Mouse (Mus musculus): ENCODE measurements around the gene Hoxd11. TPM values are rescaled to one million over a fixed set of nuclear protein-coding genes. Genes with fewer than 3 reads are reported as not detected.
A peak's percentile ranks its signal among the peaks of the same experiment; 100 is the strongest.

Gene Hoxd11
- polyA plus RNA-seq, 2 experiments = 21.4 to 40.0 TPM

GRCm38 (mm10) chr2:74659507-74660005 is 19.8 kb upstream of the Hoxd11 start, which contains the start of gene Evx2:
Gene Evx2 (minus strand): TSS chr2:74659557.
- WGBS = under 1% methylated on average over 28 of the region's 28 CpGs
- ATAC-seq (ENCODE audit: low FRiP score, low read depth) = no peak
- Histone ChIP-seq H3K27ac (replicated peaks; ENCODE audit: low read depth, low read length) (peak within 1 kb of the TSS; percentile 96), H3K9ac (ENCODE audit: low read depth, low read length, severe bottlenecking) (peak within 1 kb of the TSS; percentile 98), H3K4me2 (replicated peaks; ENCODE audit: low read depth, low read length, severe bottlenecking) (peak within 1 kb of the TSS; percentile 57), H3K9me3 (ENCODE audit: control insufficient read depth, low read length) (no peaks in the 10 kb centered on the region), H3K4me3 (replicated peaks; ENCODE audit: low read length) (peak within 1 kb of the TSS; percentile 51), H3K27me3 (ENCODE audit: control insufficient read depth, insufficient read depth, low read length) (peaks cover 30% of the 10 kb centered on the region), H3K4me1 (ENCODE audit: control insufficient read depth, insufficient read depth, low read length) (peaks cover 2% of the 10 kb centered on the region; the same call in 1 of the 2 replicates), H3K36me3 (ENCODE audit: control insufficient read depth, insufficient read depth, low read length) (peaks cover 3% of the 10 kb centered on the region; the same call in 1 of the 2 replicates)
- TF ChIP-seq POLR2A (IDR thresholded peaks at IDR 0.05; ENCODE audit: borderline replicate concordance, extremely low read depth, insufficient read depth, insufficient read length) = 0 out of 2 replicates have a peak, but pooled peaks have one; percentile 28
- peak; percentile 24 for DNase-seq (ENCODE audit: low spot score)

GRCm38 (mm10) chr2:74660421-74661375 is 18.7 kb upstream of the Hoxd11 start:
- Histone ChIP-seq H3K9me3 (ENCODE audit: control insufficient read depth, low read length) (no peaks in the 10 kb centered on the region), H3K4me1 (ENCODE audit: control insufficient read depth, insufficient read depth, low read length) (peaks cover 1% of the 10 kb centered on the region; the same call in 1 of the 2 replicates), H3K4me3 (replicated peaks; ENCODE audit: low read length) (peak overlapping the region; percentile 51), H3K27me3 (ENCODE audit: control insufficient read depth, insufficient read depth, low read length) (peaks cover 30% of the 10 kb centered on the region), H3K27ac (replicated peaks; ENCODE audit: low read depth, low read length) (peak overlapping the region; percentile 96), H3K36me3 (ENCODE audit: control insufficient read depth, insufficient read depth, low read length) (peaks cover 3% of the 10 kb centered on the region; the same call in 1 of the 2 replicates), H3K4me2 (replicated peaks; ENCODE audit: low read depth, low read length, severe bottlenecking) (peak overlapping the region; percentile 57), H3K9ac (ENCODE audit: low read depth, low read length, severe bottlenecking) (peak overlapping the region; percentile 98)
- TF ChIP-seq POLR2A (IDR thresholded peaks at IDR 0.05; ENCODE audit: borderline replicate concordance, extremely low read depth, insufficient read depth, insufficient read length) = 0 out of 2 replicates have a peak, but pooled peaks have one; percentile 12
- peak; percentile 27; the same call in 1 of the 2 replicates for ATAC-seq (ENCODE audit: low FRiP score, low read depth)
- peak; percentile 29 for DNase-seq (ENCODE audit: low spot score)
- 1% methylated on average over 30 of the region's 30 CpGs for WGBS

GRCm38 (mm10) chr2:74661685-74662084 is 17.7 kb upstream of the Hoxd11 start:
- Histone ChIP-seq H3K4me3 (replicated peaks; ENCODE audit: low read length) (peak overlapping the region; percentile 51), H3K9ac (ENCODE audit: low read depth, low read length, severe bottlenecking) (peak overlapping the region; percentile 98), H3K9me3 (ENCODE audit: control insufficient read depth, low read length) (no peaks in the 10 kb centered on the region), H3K4me1 (ENCODE audit: control insufficient read depth, insufficient read depth, low read length) (no peaks in the 10 kb centered on the region; the same call in 1 of the 2 replicates), H3K4me2 (replicated peaks; ENCODE audit: low read depth, low read length, severe bottlenecking) (peak overlapping the region; percentile 57), H3K27ac (replicated peaks; ENCODE audit: low read depth, low read length) (peak overlapping the region; percentile 96), H3K27me3 (ENCODE audit: control insufficient read depth, insufficient read depth, low read length) (peaks cover 30% of the 10 kb centered on the region), H3K36me3 (ENCODE audit: control insufficient read depth, insufficient read depth, low read length) (peaks cover 3% of the 10 kb centered on the region; the same call in 1 of the 2 replicates)
- ATAC-seq (ENCODE audit: low FRiP score, low read depth) (peak; percentile 31; the same call in 1 of the 2 replicates), DNase-seq (ENCODE audit: low spot score) (peak; percentile 86)
- 0 out of 2 replicates have a peak, but pooled peaks have one; percentile 9 for TF ChIP-seq POLR2A (IDR thresholded peaks at IDR 0.05; ENCODE audit: borderline replicate concordance, extremely low read depth, insufficient read depth, insufficient read length)
- WGBS = 0% methylated on average over 14 of the region's 14 CpGs

- Histone ChIP-seq H3K27me3 (ENCODE audit: control insufficient read depth, insufficient read depth, low read length) (peaks cover 35% of the 10 kb centered on the region), H3K4me1 (ENCODE audit: control insufficient read depth, insufficient read depth, low read length) (no peaks in the 10 kb centered on the region; the same call in 1 of the 2 replicates), H3K9me3 (ENCODE audit: control insufficient read depth, low read length) (no peaks in the 10 kb centered on the region), H3K9ac (ENCODE audit: low read depth, low read length, severe bottlenecking) (peak overlapping the region; percentile 52), H3K4me2 (replicated peaks; ENCODE audit: low read depth, low read length, severe bottlenecking) (peak overlapping the region; percentile 96), H3K27ac (replicated peaks; ENCODE audit: low read depth, low read length) (peak overlapping the region; percentile 79), H3K36me3 (ENCODE audit: control insufficient read depth, insufficient read depth, low read length) (no peaks in the 10 kb centered on the region), H3K4me3 (replicated peaks; ENCODE audit: low read length) (peak overlapping the region; percentile 23)
- 3% methylated on average over 18 of the region's 18 CpGs for WGBS
- peak; percentile 68 for DNase-seq (ENCODE audit: low spot score)
- no peak for ATAC-seq (ENCODE audit: low FRiP score, low read depth)
- no peak for TF ChIP-seq POLR2A (IDR thresholded peaks at IDR 0.05; ENCODE audit: borderline replicate concordance, extremely low read depth, insufficient read depth, insufficient read length)
Observed at GRCm38 (mm10) chr2:74663291-74663925, 15.9 kb upstream of the Hoxd11 start.
